Mouse (Mus musculus) lung, postnatal 0 days (tissue): Measurements from ENCODE around the gene Myo18b.

ENCODE experiments used
- CTCF ChIP-seq: IDR thresholded peaks from 2 replicates; pipeline ENCODE4 v1.5.1; 2016; ENCODE audit warnings: antibody characterized with exemption, mild to moderate bottlenecking
- EP300 ChIP-seq: IDR thresholded peaks from 2 replicates; pipeline ENCODE4 v1.6.1; 2016; ENCODE audit warnings: antibody characterized with exemption, mild to moderate bottlenecking, control low read depth

DNA sequence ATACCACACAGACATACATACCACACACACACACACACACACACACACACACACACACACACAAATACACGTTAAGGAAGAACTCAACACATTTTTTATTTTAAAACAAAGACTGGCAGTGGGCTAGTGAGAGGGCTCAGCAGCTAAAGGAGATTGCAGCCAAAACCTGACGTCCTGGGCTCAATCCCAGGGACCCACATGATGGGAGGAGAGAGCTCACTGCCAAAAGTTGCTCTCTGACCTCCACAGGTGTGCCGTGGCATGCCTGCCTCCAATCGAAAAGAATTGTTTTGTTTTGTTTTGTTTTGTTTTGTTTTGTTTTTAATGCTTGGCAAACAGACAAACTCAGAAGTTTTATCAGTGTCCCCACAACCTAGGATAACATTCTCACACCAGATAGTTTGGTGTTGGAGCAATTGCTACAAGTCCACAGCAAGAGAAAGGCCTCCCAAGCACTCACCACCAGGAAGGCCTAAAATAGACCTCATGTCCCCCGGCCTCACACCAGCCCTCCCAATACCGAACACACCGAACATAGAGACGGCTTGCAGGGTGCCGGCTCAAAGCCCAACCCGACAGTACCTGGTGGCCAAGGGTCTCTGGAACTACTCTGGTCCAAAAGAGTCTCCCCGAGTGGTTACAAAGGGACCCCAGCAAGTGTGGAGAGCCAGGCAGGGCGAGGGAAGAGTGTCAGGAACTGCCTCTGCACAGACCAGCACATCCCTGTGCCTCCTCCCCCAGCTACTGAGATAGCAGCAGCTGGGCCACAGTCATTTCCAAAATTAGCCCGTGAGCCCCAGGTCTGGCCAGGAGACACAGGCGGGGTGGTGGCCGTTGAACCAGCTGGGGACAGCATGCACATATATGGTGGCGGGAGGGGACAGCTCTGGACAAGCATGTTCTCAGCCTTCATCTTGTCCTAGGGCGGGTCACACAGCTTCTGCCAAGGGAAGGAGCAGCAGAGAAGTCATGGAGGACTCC, at the start of gene Myo18b:
- TF ChIP-seq EP300 = no peak
- no peak for TF ChIP-seq CTCF
